Mouse (Mus musculus) liver, adult 2 months (tissue): ENCODE measurements at regions not wholly inside any gene's neighbourhood (a gene's known extent, or its start where the extent isn't known, plus 50 kb on each side); places are given as distances from the start of the nearest gene placed in this dataset.

Experiments
- CTCF ChIP-seq: fragments of 200-500 bp; IDR thresholded peaks from 2 replicates; pipeline ENCODE4 v1.5.1; 2011; ENCODE audit warnings: low read depth, low read length, control low read depth
- POLR2A ChIP-seq: fragments of 200-500 bp; IDR thresholded peaks from 2 replicates; pipeline ENCODE4 v1.6.1; 2011; ENCODE audit warnings: low read length, control low read depth; ENCODE audit not compliant: insufficient read depth; ENCODE audit errors: extremely low read depth

- TF ChIP-seq POLR2A: no peak
- TF ChIP-seq CTCF: no peak
Measured at GRCm38 (mm10) chr8:117881414-117881973, 79.8 kb upstream of the Mphosph6 start.
